Mouse (Mus musculus) lung, postnatal 14 days (tissue): Measurements from ENCODE around the gene 4931417E11Rik.

Experiments used
- DNase-seq: peaks from one replicate; pipeline ENCODE4 v3.0.0; 2021

4931417E11Rik gene

DNA sequence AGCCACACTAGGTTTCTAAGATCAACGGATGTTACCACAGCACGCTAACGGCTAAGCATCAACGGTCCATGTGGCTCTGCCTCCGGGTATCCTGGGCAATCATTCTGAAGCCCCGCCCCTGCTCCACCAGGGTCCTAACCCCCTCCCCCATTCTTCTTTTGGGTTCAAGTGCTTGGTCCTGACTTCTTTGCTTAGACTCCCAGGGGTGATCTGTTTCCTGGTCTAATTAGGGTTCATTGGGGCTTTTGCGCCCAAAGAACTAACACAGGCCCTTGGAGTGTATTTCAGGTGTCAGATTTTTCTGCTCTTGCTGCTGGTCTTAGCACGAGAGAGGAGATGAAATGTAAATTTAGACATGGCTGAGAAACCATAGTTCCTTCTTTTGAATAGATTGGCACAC, at the start of gene 4931417E11Rik:
Gene 4931417E11Rik (minus strand): TSS at position 101 of the 400 bp plus-strand sequence.
- DNase-seq: no peak

DNA sequence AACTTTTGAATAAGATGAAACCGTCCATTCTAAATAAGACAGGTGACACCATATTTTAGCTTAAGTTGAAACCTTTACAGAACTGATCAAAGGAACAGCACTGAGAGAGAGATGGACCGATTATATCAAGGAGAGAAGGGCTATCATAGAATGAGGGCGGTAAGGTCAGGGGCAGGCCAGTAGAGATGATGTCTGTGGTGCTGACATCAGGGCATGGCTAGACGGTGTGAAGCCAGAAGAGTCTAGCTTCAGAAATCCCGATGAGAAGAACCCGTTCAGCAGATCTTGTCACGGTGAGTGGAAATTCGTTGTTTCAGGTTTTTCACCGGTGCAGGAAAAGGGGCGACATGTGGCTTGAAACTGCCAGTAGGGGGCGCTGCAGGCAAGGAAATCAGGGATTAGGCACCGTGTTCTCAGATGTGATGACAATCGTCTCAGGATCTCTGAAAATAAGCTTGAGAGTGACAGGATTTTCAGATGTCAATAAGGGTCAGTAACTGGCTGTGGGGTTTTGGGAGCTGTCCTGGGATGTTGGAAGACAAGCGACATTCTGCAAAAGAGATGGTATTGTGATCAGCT, 48.4 kb upstream of the 4931417E11Rik start:
- DNase-seq: peak; percentile 70

DNA sequence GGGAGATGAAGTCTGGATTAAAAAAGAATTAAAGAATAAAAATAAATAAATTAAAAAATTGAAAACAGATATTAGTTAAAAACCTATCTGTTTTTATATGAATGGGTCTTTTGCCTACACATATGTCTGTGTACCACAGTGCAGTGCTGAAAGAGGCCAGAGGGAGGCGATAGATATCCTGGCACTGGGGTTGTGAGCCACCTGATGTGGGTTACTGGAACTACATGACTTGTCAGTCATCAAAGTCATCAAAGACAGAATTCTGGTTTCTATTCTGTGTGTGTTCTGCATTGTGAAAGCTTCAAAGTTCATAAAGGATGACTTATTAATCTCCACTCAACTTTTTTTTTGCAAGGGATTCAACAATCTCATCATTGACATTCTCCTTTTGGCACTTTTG, 43.4 kb upstream of the 4931417E11Rik start:
- no peak for DNase-seq

DNA sequence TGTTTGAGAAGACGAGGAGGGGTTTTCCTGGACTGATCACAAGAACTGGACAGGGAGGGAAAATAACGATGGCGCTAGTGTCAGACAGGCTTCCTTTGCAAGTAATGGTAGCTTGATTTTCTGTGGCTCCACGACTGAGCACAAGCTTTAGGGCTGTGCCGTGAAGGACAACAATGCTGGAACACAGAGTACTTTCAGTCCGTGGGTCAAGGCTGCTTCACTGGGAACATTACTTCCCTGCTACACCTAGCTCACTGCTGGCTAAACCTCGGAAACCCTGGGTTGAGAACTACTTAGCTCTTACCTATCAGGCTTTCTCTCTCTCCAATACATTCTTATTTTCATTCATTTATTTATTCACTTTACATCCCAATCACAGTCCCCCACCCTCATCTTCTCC, 30.2 kb upstream of the 4931417E11Rik start:
- no peak for DNase-seq

DNA sequence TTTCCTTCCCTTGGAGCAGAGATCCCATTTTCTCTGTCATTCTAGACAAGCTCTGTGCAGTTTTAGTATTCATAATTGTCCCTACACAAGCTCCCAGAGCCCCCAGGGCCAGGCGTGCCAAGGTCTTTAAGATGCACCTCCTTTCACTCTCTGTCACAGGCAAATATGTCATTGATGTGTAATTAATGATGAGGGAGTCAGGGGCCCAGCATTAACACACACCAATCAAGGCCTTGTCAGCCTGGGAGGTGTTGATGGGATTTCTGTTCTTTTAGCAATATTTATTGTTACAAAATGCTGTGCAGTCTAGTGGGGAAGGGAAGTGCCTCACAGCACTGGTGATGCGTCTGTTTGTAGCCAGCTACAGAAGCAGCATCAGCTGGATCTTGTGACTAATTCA, 27.9 kb upstream of the 4931417E11Rik start:
- DNase-seq: no peak

DNA sequence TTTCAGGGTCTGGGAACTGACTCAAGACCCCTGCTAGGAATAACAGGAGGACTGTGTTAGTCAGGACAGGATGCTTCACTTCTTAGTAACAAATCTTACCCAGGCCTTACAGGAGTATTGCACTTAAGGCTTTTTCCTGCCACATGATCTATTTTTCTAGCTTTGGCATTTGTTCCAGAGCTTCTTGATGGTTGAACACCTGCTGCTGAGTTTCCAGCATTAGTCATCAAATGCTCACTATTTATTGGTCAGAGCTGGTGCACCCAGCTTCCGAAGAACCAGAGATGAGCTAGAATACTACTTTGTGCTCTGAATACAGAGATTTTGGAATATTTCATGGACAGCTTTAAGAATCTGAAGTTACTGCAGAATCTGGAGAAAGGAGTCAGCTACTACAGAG, 21.1 kb upstream of the 4931417E11Rik start:
- no peak for DNase-seq

DNA sequence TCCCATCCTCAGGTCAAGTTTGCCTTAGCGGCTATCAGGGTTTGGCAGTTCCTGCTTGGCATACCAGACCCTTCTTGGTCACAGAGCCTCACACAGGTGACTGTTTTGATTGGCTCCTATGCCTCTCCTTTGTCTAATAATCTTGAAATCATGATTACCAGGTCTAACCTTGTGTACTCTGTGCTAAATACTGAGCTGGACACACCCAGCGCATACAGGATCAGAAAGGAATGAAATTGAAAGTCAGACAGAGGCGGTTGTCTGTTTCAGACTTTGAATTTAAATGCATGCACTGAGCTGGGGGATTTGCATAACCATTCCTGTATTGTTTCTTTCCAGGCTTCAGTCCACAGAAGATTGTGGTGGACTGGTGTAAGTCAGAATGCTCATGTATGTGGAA, 16.1 kb upstream of the 4931417E11Rik start:
- DNase-seq: no peak

DNA sequence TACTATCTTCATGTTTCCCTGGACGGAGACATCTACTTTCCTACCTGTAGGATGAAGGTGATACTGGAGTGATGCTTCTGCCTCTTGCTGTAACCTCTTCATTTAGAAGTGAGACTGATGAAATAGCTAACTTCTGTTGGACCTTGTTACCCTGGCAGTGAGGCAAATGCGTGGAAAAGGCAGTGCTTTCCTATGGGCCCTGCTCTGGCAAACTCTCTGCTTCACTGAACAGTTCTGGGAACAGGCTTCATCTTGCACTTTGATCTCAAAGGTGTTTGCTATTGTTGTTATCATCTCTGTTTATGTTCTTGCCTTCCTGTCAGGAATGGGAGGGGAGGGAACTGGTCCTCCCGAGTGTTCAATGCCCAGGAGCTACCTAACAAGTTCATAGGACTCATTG, 3.4 kb downstream of the 4931417E11Rik start:
- DNase-seq: no peak

DNA sequence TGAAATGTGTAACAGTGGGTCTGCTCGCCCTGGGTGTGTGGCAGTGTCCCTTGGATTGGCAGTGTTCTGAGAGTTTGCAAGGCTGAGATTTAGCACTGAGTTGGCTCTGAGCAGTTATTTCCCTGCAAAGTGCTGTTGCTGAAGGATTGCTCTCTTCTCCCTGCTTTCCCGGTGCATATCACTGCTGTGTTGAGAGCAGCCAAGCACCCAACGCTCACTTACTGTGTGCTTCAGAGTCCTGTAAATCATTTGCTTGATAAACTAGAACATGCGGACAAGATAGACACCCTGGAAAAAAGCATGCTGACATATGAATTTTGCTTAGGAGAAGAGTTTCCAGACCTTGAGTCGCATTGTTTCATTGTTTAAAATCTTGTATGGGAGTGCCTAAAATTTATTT, 6.9 kb downstream of the 4931417E11Rik start:
- DNase-seq: no peak

DNA sequence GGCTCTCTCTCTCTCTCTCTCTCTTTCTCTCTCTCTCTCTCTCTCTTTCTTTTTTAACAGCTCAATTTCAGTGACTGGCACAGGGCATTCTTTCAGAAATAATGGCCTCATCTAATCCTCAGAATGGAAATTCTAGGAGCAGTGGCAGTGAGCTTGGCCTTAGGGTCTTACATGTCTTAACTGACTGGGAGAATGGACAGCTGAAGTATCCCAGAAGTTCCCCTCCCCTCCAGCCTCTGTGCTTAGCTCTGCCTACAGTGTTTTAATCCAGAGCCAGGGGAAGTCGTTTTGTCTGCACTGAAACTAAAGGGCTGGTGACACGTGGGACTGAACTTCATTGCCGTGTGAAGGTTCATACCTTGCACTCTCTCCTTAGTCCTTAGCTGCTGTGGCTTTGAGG, 35.6 kb downstream of the 4931417E11Rik start:
- DNase-seq: no peak

DNA sequence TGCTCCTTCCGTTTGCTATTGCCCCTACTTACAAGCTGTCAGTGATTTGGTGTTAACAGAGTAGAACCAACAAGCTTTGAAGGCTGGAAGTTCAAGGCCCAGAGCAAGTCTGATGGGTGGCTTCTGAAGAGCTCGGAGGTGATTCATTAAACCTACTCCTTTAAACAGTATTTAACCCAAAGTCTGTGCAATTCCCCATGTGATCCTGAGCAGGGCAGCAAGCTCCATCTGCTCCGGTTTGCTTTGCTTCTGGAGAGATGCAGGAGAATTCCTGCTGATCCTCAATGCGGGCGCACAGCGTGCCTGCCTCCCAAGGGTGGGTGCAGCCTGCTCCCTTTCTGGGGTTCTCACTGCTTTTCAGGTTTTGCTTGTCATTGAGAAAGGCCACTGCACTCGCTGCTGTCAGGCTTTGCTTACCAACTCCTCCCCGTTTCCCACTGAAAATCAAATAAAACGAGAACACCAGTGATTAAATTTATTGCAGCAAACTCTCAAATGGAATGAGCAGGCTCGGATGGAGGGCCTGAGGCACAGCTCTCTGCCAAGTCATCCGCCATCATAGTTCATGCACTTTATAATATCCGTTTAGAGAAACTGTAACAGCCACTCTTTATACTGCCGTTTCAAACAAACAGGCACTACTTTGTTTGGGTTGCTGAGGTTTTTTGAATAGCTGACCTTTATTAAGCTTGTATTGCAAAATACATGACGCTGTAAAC, 40.7 kb downstream of the 4931417E11Rik start:
- no peak for DNase-seq

DNA sequence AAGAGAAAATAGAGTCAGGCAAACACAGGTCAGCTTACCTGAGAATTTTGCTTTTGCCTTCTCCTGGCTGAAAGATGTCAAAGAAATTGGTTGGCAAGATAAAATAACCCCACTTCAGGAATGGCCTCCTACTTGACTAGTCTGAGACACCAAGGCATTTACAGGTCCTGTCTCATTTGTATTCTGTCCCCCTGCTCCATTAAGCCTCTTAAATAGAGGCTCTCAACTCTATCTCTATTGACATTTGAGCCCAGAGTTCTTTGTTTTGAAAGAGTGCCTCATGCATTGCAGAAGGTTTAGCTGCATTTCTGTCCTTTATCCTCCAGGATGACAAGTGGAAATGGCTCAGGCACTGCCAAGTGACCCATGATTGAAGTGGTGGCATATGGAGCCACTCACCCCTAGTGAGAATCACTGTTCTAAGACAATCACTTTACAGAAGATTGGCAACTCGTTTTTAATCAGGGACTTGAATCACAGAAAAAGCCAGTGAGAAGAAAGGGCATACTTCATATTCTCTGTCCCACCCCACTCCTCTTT, 42.1 kb downstream of the 4931417E11Rik start:
- DNase-seq: no peak
